Mouse (Mus musculus): ENCODE measurements around the gene Hikeshi.

GRCm38 (mm10) chr7:89903442-89904343 is 37.3 kb downstream of the Hikeshi start, which contains the start of gene Ccdc81:
- no peak for TF ChIP-seq CTCF (IDR thresholded peaks at IDR 0.05; ENCODE audit: borderline replicate concordance, insufficient read depth, low read depth, low read length)
- TF ChIP-seq POLR2A (IDR thresholded peaks at IDR 0.05; ENCODE audit: borderline replicate concordance, insufficient read depth, low read length), result no peak
